Mouse (Mus musculus) monocyte, adult 2 months (primary cell): ENCODE results near the gene Adcy6.
A peak's percentile ranks its signal among the peaks of the same experiment; 100 is the strongest.

Source experiments
- DNase-seq, 2 experiments: peaks; one replicate each; pipeline ENCODE4 v3.0.0; 2022; ENCODE audit warnings: low spot score in 2 of 2, low read depth in 1 of 2

Gene Adcy6

DNA sequence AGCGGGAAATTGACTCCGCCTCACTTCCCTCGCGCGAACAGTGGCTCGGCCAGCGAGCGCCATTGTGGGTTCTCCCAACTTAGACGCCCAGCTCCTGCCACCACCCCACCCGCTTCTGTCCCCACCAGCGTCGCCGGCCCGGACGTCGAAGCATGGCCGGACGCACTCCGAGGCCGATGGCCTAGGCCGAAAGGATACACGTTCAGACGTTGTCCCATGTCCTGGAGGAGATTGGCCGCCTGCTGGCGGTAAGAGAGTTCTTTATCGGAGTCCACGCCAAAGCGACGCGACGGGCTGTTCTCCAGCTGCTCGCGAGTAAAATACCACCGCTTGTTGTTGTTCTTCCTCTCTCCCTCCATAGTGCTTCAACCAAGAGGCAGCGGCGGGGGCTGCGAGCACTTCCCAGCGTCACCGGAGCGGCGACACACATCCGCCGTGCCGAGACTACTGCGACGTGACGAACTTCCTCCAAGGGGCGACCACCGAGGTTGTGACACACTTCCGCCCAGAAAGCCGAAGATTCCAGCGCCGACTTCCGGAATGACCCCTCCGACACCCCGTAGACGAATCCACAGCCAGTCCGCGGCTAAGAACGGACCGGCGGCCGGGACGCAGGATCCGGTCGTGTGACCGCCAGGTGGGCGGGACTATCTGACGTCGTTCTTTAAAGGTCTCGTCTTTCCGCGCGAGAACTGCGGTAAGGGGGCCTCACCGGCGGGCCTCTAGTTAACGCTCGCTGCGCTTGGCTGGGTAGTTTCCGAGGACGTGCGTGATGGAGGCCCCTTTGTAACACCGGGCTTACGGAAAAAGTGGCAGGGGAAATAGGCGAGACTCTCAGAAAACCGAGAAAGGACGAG is 42.4 kb downstream of the Adcy6 start:
- peak; percentile 100 for DNase-seq

DNA sequence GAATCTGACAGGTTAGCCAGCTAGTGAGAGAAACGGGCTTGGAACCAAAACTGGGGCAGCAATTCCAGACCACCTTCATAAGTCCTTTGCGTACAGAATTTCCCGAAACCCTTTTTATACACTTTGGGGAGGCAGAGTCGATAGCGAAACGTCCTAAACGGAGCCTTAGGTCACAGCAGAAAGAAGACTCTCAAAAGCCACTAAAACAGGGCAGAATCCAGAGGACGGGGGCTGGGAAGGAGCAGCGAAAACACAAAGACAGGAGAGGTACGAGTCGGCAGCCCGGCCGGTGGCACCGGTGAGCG is 43.0 kb downstream of the Adcy6 start:
- DNase-seq = no peak

DNA sequence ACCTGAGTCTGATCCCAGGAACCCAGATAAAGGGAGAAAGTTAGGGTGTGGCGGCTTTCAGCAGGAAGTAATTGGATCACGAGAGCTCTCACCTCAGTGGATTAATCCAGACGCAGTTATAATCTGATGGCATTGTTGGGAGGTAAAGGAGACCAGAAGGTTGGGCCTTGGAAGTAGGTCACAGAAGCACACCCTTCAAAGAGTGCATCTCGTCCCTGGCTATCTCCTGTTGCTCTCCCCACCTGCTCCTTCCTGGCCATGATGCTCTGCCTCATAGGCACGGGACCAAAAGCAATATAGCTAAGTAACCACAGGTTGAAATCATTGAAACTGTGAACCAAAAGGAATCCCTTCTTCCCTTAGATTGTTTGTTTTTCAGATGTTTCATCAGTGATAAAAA is 52.7 kb downstream of the Adcy6 start:
- DNase-seq = no peak

DNA sequence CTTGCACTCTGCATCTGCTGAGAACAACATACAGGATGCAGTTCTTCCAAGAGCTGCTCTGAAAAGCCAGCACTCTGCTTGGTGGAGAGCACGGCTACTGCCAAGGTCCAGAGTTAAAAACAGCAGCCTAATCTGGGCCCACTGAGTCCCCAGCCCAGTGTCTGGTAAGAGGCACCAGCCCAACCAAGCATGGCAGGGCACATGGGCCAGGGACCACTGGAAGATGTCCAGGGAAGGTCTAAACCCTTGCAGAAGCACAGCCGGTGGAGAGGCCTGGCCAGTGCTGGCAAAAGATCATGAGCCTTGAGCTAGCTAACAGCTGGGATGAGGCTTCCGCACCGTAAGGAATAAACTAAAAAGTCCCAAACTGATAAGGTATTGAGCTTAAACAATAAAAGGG is 54.0 kb downstream of the Adcy6 start:
- no peak for DNase-seq

DNA sequence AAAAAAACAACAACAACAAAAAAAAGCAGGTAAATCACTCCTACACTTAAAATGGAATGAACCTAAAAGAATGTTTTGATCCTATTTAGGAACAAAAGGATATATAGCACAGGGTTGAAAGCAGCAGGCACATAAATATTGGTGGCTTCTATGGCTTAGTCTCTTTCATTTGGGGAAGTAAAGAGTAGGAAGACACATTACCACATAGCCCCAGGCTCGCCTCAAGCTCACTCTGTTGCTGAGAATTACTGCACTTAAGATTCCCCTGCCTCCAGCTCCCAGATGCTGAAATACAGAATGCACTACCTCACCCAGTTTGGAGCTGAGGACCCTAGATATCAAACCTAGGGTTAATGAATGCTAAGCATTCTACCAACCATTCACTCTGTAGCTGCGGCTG is 57.1 kb downstream of the Adcy6 start:
- DNase-seq = no peak

DNA sequence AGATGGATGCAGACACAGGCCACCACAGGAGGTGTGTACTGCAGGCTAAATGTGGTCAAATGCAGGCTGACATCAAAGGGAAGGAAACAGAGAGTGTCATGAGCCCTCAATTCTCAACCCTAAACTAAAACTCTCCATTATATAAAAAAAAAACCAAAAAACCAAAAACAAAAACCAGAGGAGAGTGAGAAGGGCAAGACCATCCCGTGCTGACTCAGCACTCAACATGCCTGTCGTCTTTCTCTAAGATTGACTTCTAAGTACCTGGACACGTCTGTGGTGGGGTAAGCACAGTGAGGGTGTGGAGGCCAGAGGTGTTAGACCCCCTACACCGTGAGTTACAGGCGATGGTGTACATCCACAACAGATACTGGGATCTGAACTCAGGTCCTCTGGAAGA is 63.0 kb downstream of the Adcy6 start:
- DNase-seq = no peak

DNA sequence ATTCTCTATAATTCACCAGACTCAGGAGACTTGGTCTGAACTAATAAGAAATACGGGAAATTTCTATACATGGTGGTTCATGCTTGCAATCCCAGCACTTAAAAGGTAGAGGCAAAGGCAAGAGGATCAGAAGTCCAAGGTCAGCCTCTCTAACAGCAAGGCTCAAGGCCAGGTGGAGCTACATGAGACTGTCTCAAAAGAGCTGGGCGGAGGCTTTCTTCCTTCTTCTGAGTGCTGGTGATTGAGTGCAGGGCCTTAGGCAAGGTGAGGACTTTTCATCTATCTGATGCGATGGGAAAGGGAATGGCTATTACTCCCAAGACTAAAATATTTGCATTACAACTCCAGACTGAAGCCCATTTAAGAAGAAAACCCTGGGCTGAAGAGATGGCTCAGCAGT is 64.7 kb downstream of the Adcy6 start:
- no peak for DNase-seq

DNA sequence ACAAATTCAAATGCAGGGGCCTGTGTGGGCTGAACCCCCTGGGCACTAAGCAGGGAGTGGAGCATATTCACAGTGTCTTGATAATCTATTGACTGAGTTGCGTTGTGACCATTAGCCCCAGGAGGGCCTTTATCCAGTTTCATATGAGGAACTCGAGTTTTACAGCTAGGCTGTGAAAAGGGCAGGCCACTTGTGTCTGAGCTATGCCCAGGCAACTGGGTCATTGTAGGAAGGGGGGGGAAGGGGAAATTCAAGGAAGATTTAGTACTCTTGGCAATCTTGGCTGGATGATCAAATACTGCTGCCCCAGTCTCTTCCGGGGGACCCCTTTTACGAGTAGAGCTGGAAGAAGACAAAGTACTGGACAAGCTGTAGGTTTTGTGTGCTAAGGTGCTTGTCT is 66.5 kb downstream of the Adcy6 start:
- no peak for DNase-seq

DNA sequence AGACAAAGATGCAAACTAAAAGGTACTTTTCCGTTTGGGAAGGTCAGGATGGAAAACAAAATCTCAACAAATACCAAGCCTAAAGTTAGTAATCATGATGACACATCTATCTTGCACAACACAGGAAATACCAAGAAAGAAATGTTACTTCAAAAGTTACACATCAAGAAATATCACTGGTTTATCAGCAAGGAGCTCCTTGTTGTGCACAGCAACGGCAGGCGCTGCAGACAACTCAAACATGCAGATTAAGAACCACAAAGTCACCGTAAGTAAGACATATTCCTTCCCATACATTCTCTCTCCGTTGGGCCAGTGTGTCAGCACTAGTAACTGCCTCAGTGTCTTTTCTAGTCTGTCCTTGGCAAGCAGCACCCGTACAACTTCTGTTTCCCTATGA is 68.8 kb downstream of the Adcy6 start:
- no peak for DNase-seq
